Mouse (Mus musculus): ENCODE measurements around the gene P4ha3. TPM values are rescaled to one million over a fixed set of nuclear protein-coding genes. Genes with fewer than 3 reads are reported as not detected.

P4ha3 gene
- polyA plus RNA-seq, 1 experiment from 2014 or later = 0.81 TPM

- peaks cover 56% of the 10 kb centered on the region for H3K27me3 ChIP-seq (ENCODE audit: poor library complexity, severe bottlenecking)
- no peak for DNase-seq (ENCODE audit: extremely low spot score, low spot score)
- H3K36me3 ChIP-seq (replicated peaks) = no peaks in the 10 kb centered on the region
- H3K4me3 ChIP-seq = no peak overlapping the region
- no peak overlapping the region for H3K27ac ChIP-seq
- H3K4me1 ChIP-seq = peaks cover 30% of the 10 kb centered on the region
- no peaks in the 10 kb centered on the region for H3K9me3 ChIP-seq
- WGBS = 56% methylated on average over 3 of the region's 3 CpGs
These were observed 2.0 kb upstream of the P4ha3 start for GRCm38 (mm10) chr7:100283298-100283697.

- no peaks in the 10 kb centered on the region for H3K36me3 ChIP-seq (replicated peaks)
- WGBS = 49% methylated on average over 7 of the region's 7 CpGs
- peaks cover 70% of the 10 kb centered on the region for H3K27me3 ChIP-seq (ENCODE audit: poor library complexity, severe bottlenecking)
- DNase-seq (ENCODE audit: extremely low spot score, low spot score) = no peak
- no peaks in the 10 kb centered on the region for H3K9me3 ChIP-seq
- H3K27ac ChIP-seq = peak overlapping the region; percentile 83
- peak overlapping the region; percentile 4; the same call in 1 of the 2 replicates for H3K4me3 ChIP-seq
- peaks cover 32% of the 10 kb centered on the region for H3K4me1 ChIP-seq
These were observed 2.6 kb downstream of the P4ha3 start for GRCm38 (mm10) chr7:100287748-100288578.

- no peaks in the 10 kb centered on the region for H3K36me3 ChIP-seq (replicated peaks)
- peak overlapping the region; percentile 4; the same call in 1 of the 2 replicates for H3K4me3 ChIP-seq
- H3K4me1 ChIP-seq = peaks cover 29% of the 10 kb centered on the region
- no peaks in the 10 kb centered on the region for H3K9me3 ChIP-seq
- H3K27ac ChIP-seq = peak overlapping the region; percentile 83
- H3K27me3 ChIP-seq (ENCODE audit: poor library complexity, severe bottlenecking) = peaks cover 65% of the 10 kb centered on the region
- 44% methylated on average over 11 of the region's 11 CpGs for WGBS
- peak; percentile 29 for DNase-seq (ENCODE audit: extremely low spot score, low spot score)
These were observed 3.3 kb downstream of the P4ha3 start for GRCm38 (mm10) chr7:100288622-100289021.

GRCm38 (mm10) chr7:100293546-100293945, 8.2 kb downstream of the P4ha3 start:
- no peak overlapping the region for H3K4me3 ChIP-seq
- 86% methylated on average over 8 of the region's 8 CpGs for WGBS
- H3K36me3 ChIP-seq (replicated peaks) = no peaks in the 10 kb centered on the region
- no peak overlapping the region for H3K27ac ChIP-seq
- peaks cover 6% of the 10 kb centered on the region for H3K4me1 ChIP-seq
- H3K9me3 ChIP-seq = no peaks in the 10 kb centered on the region
- H3K27me3 ChIP-seq (ENCODE audit: poor library complexity, severe bottlenecking) = peaks cover 17% of the 10 kb centered on the region
- no peak for DNase-seq (ENCODE audit: extremely low spot score, low spot score)

GRCm38 (mm10) chr7:100295745-100296144, 10.4 kb downstream of the P4ha3 start:
- Histone ChIP-seq H3K27ac (no peak overlapping the region), H3K4me3 (no peak overlapping the region), H3K36me3 (replicated peaks) (no peaks in the 10 kb centered on the region), H3K27me3 (ENCODE audit: poor library complexity, severe bottlenecking) (no peaks in the 10 kb centered on the region; the same call in 1 of the 2 replicates), H3K4me1 (peaks cover 11% of the 10 kb centered on the region; the same call in 1 of the 2 replicates), H3K9me3 (no peaks in the 10 kb centered on the region)
- 96% methylated on average over 2 of the region's 2 CpGs for WGBS
- DNase-seq (ENCODE audit: extremely low spot score, low spot score) = no peak

- Histone ChIP-seq H3K4me1 (peaks cover 13% of the 10 kb centered on the region; the same call in 1 of the 2 replicates), H3K27ac (no peak overlapping the region), H3K4me3 (no peak overlapping the region), H3K9me3 (no peaks in the 10 kb centered on the region), H3K27me3 (ENCODE audit: poor library complexity, severe bottlenecking) (no peaks in the 10 kb centered on the region; the same call in 1 of the 2 replicates), H3K36me3 (replicated peaks) (no peaks in the 10 kb centered on the region)
- WGBS = 84% methylated on average over 6 of the region's 6 CpGs
- DNase-seq (ENCODE audit: extremely low spot score, low spot score) = no peak
These were observed 11.4 kb downstream of the P4ha3 start for GRCm38 (mm10) chr7:100296699-100297098.

- no peaks in the 10 kb centered on the region for H3K9me3 ChIP-seq
- DNase-seq (ENCODE audit: extremely low spot score, low spot score) = no peak
- no peaks in the 10 kb centered on the region for H3K36me3 ChIP-seq (replicated peaks)
- WGBS = 76% methylated on average over 14 of the region's 14 CpGs
- peaks cover 13% of the 10 kb centered on the region; the same call in 1 of the 2 replicates for H3K4me1 ChIP-seq
- H3K27me3 ChIP-seq (ENCODE audit: poor library complexity, severe bottlenecking) = no peaks in the 10 kb centered on the region
- no peak overlapping the region for H3K27ac ChIP-seq
- no peak overlapping the region for H3K4me3 ChIP-seq
These were observed 13.7 kb downstream of the P4ha3 start for GRCm38 (mm10) chr7:100298861-100299510.

GRCm38 (mm10) chr7:100301390-100301789, 16.1 kb downstream of the P4ha3 start:
- DNase-seq (ENCODE audit: extremely low spot score, low spot score) = no peak
- 82% methylated on average over 3 of the region's 3 CpGs for WGBS

GRCm38 (mm10) chr7:100302316-100302715, 17.0 kb downstream of the P4ha3 start:
- WGBS = 84% methylated on average over 4 of the region's 4 CpGs
- no peak for DNase-seq (ENCODE audit: extremely low spot score, low spot score)
- H3K4me1 ChIP-seq = peaks cover 15% of the 10 kb centered on the region

More at GRCm38 (mm10) chr7:100301390-100301789, 16.1 kb downstream of the P4ha3 start:
- H3K9me3 ChIP-seq = no peaks in the 10 kb centered on the region
- no peaks in the 10 kb centered on the region for H3K36me3 ChIP-seq (replicated peaks)
- no peak overlapping the region for H3K27ac ChIP-seq
- H3K4me1 ChIP-seq = peaks cover 13% of the 10 kb centered on the region; the same call in 1 of the 2 replicates
- no peaks in the 10 kb centered on the region for H3K27me3 ChIP-seq (ENCODE audit: poor library complexity, severe bottlenecking)
- H3K4me3 ChIP-seq = no peak overlapping the region

GRCm38 (mm10) chr7:100305894-100306293, 20.6 kb downstream of the P4ha3 start:
- Histone ChIP-seq H3K4me3 (no peak overlapping the region), H3K9me3 (no peaks in the 10 kb centered on the region), H3K27me3 (ENCODE audit: poor library complexity, severe bottlenecking) (no peaks in the 10 kb centered on the region), H3K27ac (no peak overlapping the region), H3K4me1 (peaks cover 29% of the 10 kb centered on the region), H3K36me3 (replicated peaks) (no peaks in the 10 kb centered on the region)
- no peak for DNase-seq (ENCODE audit: extremely low spot score, low spot score)
- 91% methylated on average over 9 of the region's 9 CpGs for WGBS

More at GRCm38 (mm10) chr7:100302316-100302715, 17.0 kb downstream of the P4ha3 start:
- no peaks in the 10 kb centered on the region for H3K36me3 ChIP-seq (replicated peaks)
- H3K9me3 ChIP-seq = no peaks in the 10 kb centered on the region
- H3K4me3 ChIP-seq = no peak overlapping the region
- no peak overlapping the region for H3K27ac ChIP-seq
- H3K27me3 ChIP-seq (ENCODE audit: poor library complexity, severe bottlenecking) = no peaks in the 10 kb centered on the region

- peak; percentile 30 for DNase-seq (ENCODE audit: extremely low spot score, low spot score)
- Histone ChIP-seq H3K4me3 (no peak overlapping the region), H3K4me1 (peaks cover 29% of the 10 kb centered on the region), H3K27ac (0 out of 2 replicates have a peak overlapping the region, but pooled peaks have one; percentile 20), H3K9me3 (no peaks in the 10 kb centered on the region), H3K36me3 (replicated peaks) (no peaks in the 10 kb centered on the region), H3K27me3 (ENCODE audit: poor library complexity, severe bottlenecking) (no peaks in the 10 kb centered on the region)
- WGBS = 64% methylated on average over 6 of the region's 6 CpGs
These were observed 22.7 kb downstream of the P4ha3 start for GRCm38 (mm10) chr7:100307872-100308653.

- H3K27ac ChIP-seq = no peak overlapping the region
- no peaks in the 10 kb centered on the region for H3K9me3 ChIP-seq
- H3K27me3 ChIP-seq (ENCODE audit: poor library complexity, severe bottlenecking) = no peaks in the 10 kb centered on the region
- H3K4me1 ChIP-seq = peaks cover 29% of the 10 kb centered on the region
- no peak overlapping the region for H3K4me3 ChIP-seq
- WGBS = 87% methylated on average over 1 of the region's 1 CpGs
- no peaks in the 10 kb centered on the region for H3K36me3 ChIP-seq (replicated peaks)
- no peak for DNase-seq (ENCODE audit: extremely low spot score, low spot score)
These were observed 23.9 kb downstream of the P4ha3 start for GRCm38 (mm10) chr7:100309216-100309615.
